Mouse (Mus musculus) heart, adult 2 months (tissue): ENCODE data around the gene Gabbr1. TPM values are rescaled to one million over a fixed set of nuclear protein-coding genes. Genes with fewer than 3 reads are reported as not detected.
"Not testable (repeated sequence)": the region's sequence is repeated elsewhere in the genome, so short reads cannot be mapped to it uniquely, and the experiment has no call there.

Experiments used
- DNase-seq, 2 experiments: peaks; one replicate each; pipeline ENCODE4 v3.0.0; 2021
- H3K27ac ChIP-seq: fragments of 200-600 bp; 2 replicates; pipeline ENCODE4 v1.8.1; 2022
- H3K27me3 ChIP-seq: fragments of 200-500 bp; 2 replicates; pipeline ENCODE4 v1.6.1; 2012; ENCODE audit warnings: mild to moderate bottlenecking, low read length, inconsistent platforms, mixed read lengths; ENCODE audit not compliant: control insufficient read depth, insufficient read depth
- H3K36me3 ChIP-seq: fragments of 200-500 bp; 2 replicates; pipeline ENCODE4 v1.6.1; 2012; ENCODE audit warnings: low read length, inconsistent platforms; ENCODE audit not compliant: control insufficient read depth, insufficient read depth
- H3K4me1 ChIP-seq: fragments of 200-500 bp; 2 replicates; pipeline ENCODE4 v1.6.1; 2011; ENCODE audit warnings: low read length; ENCODE audit not compliant: control insufficient read depth, insufficient read depth
- H3K4me3 ChIP-seq: fragments of 200-600 bp; 2 replicates; pipeline ENCODE4 v1.8.1; 2022
- H3K79me2 ChIP-seq: fragments of 200-500 bp; replicated peaks from 2 replicates; pipeline ENCODE4 v1.6.1; 2012; ENCODE audit warnings: mild to moderate bottlenecking, inconsistent platforms, low read length, moderate library complexity, mixed read lengths; ENCODE audit not compliant: control insufficient read depth, insufficient read depth
- H3K9ac ChIP-seq: fragments of 200-500 bp; 2 replicates; pipeline ENCODE4 v1.6.1; 2012; ENCODE audit warnings: low read depth, mild to moderate bottlenecking, control low read depth, inconsistent platforms, low read length, mixed read lengths
- CTCF ChIP-seq: fragments of 200-600 bp; IDR thresholded peaks from 2 replicates; pipeline ENCODE4 v1.8.1; 2022; ENCODE audit warnings: antibody characterized with exemption, mild to moderate bottlenecking, moderate library complexity
- EP300 ChIP-seq: fragments of 200-500 bp; IDR thresholded peaks from 2 replicates; pipeline ENCODE4 v1.6.1; 2011; ENCODE audit warnings: low read depth, low read length, control low read depth; ENCODE audit not compliant: insufficient read depth
- POLR2A ChIP-seq: fragments of 200-500 bp; IDR thresholded peaks from 2 replicates; pipeline ENCODE4 v1.6.1; 2011; ENCODE audit warnings: mild to moderate bottlenecking, low read depth, low read length, control low read depth; ENCODE audit not compliant: insufficient read depth
- WGBS: fragments of 180-500 bp; shearing (Covaris S2); methylation state at CpG from one replicate; pipeline ENCODE4 v1.1.7; 2018; 5-methylcytosine and 5-hydroxymethylcytosine counted together
- intact Hi-C: fragments of 180-260 bp; cut with DNase I; formaldehyde crosslinking; loops from one replicate; pipeline ENCODE4 v1.15.1; 2025
- polyA plus RNA-seq: library from polyadenylated mRNA; depleted of rRNA; stranded (reverse); fragments of >200 nt; gene quantifications from 2 replicates; pipeline ENCODE4 v1.2.3, GENCODE M21; 2012
- total RNA-seq, 2 experiments: library from RNA; stranded (reverse); gene quantifications; 2 replicates each; pipeline ENCODE4 v1.2.3; 2021

The Gabbr1 gene
- total and polyA plus RNA-seq, 3 experiments: 6.5 to 15.5 (median 6.7) TPM

- intact Hi-C loops: no loop called here
- no peaks in the 10 kb centered on the region for H3K27me3 ChIP-seq
- DNase-seq: no peak
- H3K9ac ChIP-seq: no peak overlapping the region
- H3K27ac ChIP-seq: no peak overlapping the region
- H3K36me3 ChIP-seq: no peaks in the 10 kb centered on the region
- H3K79me2 ChIP-seq: no peaks in the 10 kb centered on the region
- WGBS: 94% methylated on average over 3 of the region's 3 CpGs
- H3K4me1 ChIP-seq: no peaks in the 10 kb centered on the region
- TF ChIP-seq POLR2A (no peak), EP300 (no peak)
- no peak overlapping the region for H3K4me3 ChIP-seq
Measured at GRCm38 (mm10) chr17:37018328-37018727, 27.4 kb upstream of the Gabbr1 start.

- DNase-seq, H3K9ac ChIP-seq, H3K79me2 ChIP-seq, H3K36me3 ChIP-seq, H3K27me3 ChIP-seq, H3K4me3 ChIP-seq, H3K4me1 ChIP-seq, intact Hi-C loops, H3K27ac ChIP-seq: not testable (repeated sequence)
- WGBS: 81% methylated on average over 5 of the region's 5 CpGs
Measured at GRCm38 (mm10) chr17:37019242-37019641, 26.5 kb upstream of the Gabbr1 start.

- Histone ChIP-seq H3K27me3 (no peaks in the 10 kb centered on the region), H3K27ac (no peak within 1 kb of the TSS), H3K79me2 (no peaks in the 10 kb centered on the region), H3K9ac (no peak within 1 kb of the TSS), H3K36me3 (no peaks in the 10 kb centered on the region), H3K4me1 (no peaks in the 10 kb centered on the region), H3K4me3 (no peak within 1 kb of the TSS)
- intact Hi-C loops: no loop called here
- TF ChIP-seq POLR2A: no peak
- no peak for TF ChIP-seq CTCF
- no peak for TF ChIP-seq EP300
- 72% methylated on average over 9 of the region's 9 CpGs for WGBS
- DNase-seq: peak in 1 of 2 experiments; percentile 16
Measured at GRCm38 (mm10) chr17:37022628-37023576, 22.9 kb upstream of the Gabbr1 start, which contains the start of gene Mog. Gene Mog (minus strand): TSS chr17:37023398.

- no peak overlapping the region for H3K9ac ChIP-seq
- no peaks in the 10 kb centered on the region for H3K27me3 ChIP-seq
- intact Hi-C loops: no loop called here
- no peak overlapping the region for H3K27ac ChIP-seq
- no peaks in the 10 kb centered on the region for H3K4me1 ChIP-seq
- no peaks in the 10 kb centered on the region for H3K36me3 ChIP-seq
- 72% methylated on average over 2 of the region's 2 CpGs for WGBS
- no peaks in the 10 kb centered on the region for H3K79me2 ChIP-seq
- TF ChIP-seq POLR2A (no peak), EP300 (no peak), CTCF (no peak)
- no peak overlapping the region for H3K4me3 ChIP-seq
- DNase-seq: no peak
Measured at GRCm38 (mm10) chr17:37026425-37026824, 19.3 kb upstream of the Gabbr1 start.

GRCm38 (mm10) chr17:37027486-37027885 is 18.3 kb upstream of the Gabbr1 start:
- 97% methylated on average over 4 of the region's 4 CpGs for WGBS
- H3K36me3 ChIP-seq: no peaks in the 10 kb centered on the region
- H3K79me2 ChIP-seq: no peaks in the 10 kb centered on the region
- no peaks in the 10 kb centered on the region for H3K4me1 ChIP-seq
- H3K27ac ChIP-seq: no peak overlapping the region
- DNase-seq: no peak
- TF ChIP-seq CTCF (no peak), EP300 (no peak), POLR2A (no peak)
- intact Hi-C loops: no loop called here
- no peak overlapping the region for H3K9ac ChIP-seq
- H3K27me3 ChIP-seq: no peaks in the 10 kb centered on the region
- no peak overlapping the region for H3K4me3 ChIP-seq

- 33% methylated on average over 10 of the region's 10 CpGs for WGBS
- no peak overlapping the region for H3K9ac ChIP-seq
- no peaks in the 10 kb centered on the region for H3K36me3 ChIP-seq
- no peak for DNase-seq
- TF ChIP-seq CTCF (no peak), POLR2A (no peak), EP300 (no peak)
- H3K4me3 ChIP-seq: peak overlapping the region; percentile 42
- H3K79me2 ChIP-seq: no peaks in the 10 kb centered on the region
- intact Hi-C loops: no loop called here
- no peak overlapping the region for H3K27ac ChIP-seq
- no peaks in the 10 kb centered on the region for H3K4me1 ChIP-seq
- no peaks in the 10 kb centered on the region for H3K27me3 ChIP-seq
Measured at GRCm38 (mm10) chr17:37028212-37028611, 17.6 kb upstream of the Gabbr1 start.
